Mouse (Mus musculus): ENCODE results near the gene Jmjd6.

DNA sequence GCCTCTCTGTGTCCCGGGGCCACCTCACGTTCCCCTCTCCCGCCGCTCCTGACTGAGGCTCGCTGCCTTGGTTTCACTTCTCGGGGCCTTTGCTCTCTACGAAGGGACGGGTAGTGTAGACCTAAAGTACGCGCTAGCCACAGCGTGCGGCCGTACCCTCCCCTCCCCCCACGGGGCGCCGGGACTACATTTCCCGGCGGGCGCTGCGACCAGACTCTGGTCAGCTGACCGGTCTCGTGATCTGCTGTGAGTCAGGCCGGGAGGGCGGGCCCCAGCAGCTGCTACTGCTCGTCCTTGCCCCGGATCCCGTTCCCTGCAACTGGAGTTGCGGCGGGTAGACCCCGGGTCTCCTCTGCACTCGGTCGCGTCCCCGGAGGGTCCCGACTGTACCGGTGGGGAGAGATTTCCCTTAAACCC lies 10.3 kb upstream of the Jmjd6 start:
- TF ChIP-seq POLR2A (IDR thresholded peaks at IDR 0.05; ENCODE audit: control insufficient read depth, extremely low read depth, insufficient read depth, low read length, poor library complexity) = peak; percentile 44; the same call in 1 of the 2 replicates
- peak; percentile 14; the same call in 1 of the 2 replicates for TF ChIP-seq CTCF (IDR thresholded peaks at IDR 0.05; ENCODE audit: borderline replicate concordance, control insufficient read depth, extremely low read depth, insufficient read depth, low read length, poor library complexity)
